21 mouse cellular contexts compared by ENCODE assay signal in the genomic region with DNA sequence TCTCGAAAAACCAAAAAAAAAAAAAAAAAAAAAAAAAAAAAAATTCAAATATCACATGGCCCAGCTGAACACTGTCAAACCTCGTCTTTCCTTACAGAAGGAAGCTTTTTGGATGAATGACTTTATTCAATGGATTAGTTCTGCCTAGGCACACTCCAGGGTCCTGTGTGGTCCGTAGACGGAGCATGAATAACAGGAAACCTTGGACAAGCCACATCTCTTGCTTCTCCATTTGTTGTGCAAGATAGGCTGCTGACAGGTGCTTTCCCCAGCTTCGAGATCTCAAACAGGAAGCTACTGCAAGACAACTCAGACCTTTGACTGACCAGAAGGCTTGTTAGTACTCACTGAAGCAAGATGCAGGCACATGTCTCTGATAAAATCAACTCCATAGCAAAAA. TPM values are rescaled to one million over a fixed set of nuclear protein-coding genes. Genes with fewer than 3 reads are reported as not detected.
DNase-seq lines count a peak whose midpoint lies in the region; ATAC-seq and TF ChIP-seq lines count a peak whose summit lies in the region.
"Had no signal": no experiment of that assay in that cellular context is flagged by ENCODE, and none has a peak within 500 bp of the region (broad histone marks: within the 10 kb centered on the region; RNA-seq: fewer than 3 reads in every experiment).

No protein-coding gene starts in this region.

- H3K4me2 ChIP-seq in intestine, embryonic 16.5 days (ENCODE audit: low read depth, low read length), result no peak overlapping the region
- H3K4me2 ChIP-seq in kidney, embryonic 14.5 days (replicated peaks; ENCODE audit: low read depth, low read length), result no peak overlapping the region
- H3K4me2 ChIP-seq: hindbrain, embryonic 13.5 days; limb, embryonic 15.5 days; midbrain, embryonic 11.5 days had no signal

- H3K36me3 ChIP-seq in megakaryocyte, embryonic 14.5 days (replicated peaks; ENCODE audit: low read length), result peaks cover 3% of the 10 kb centered on the region
- no peaks in the 10 kb centered on the region for H3K36me3 ChIP-seq in splenic B cell, adult 2 months (ENCODE audit: control insufficient read depth, insufficient read depth, low read length, poor library complexity, severe bottlenecking)
- H3K36me3 ChIP-seq in intestine, embryonic 16.5 days (ENCODE audit: control insufficient read depth, insufficient read depth, low read length), result 0 out of 2 replicates have a peak, but pooled peaks cover 5% of the 10 kb centered on the region
- no peaks in the 10 kb centered on the region for H3K36me3 ChIP-seq in kidney, embryonic 14.5 days (ENCODE audit: control insufficient read depth, insufficient read depth, low read length)
- H3K36me3 ChIP-seq: limb, embryonic 15.5 days had no signal

- peak; percentile 41 for DNase-seq in left cerebral cortex, postnatal 4 days
- DNase-seq in left cerebral cortex, adult 9 months (ENCODE audit: low spot score in 2 of 2), result no peak
- peak; percentile 36 for DNase-seq in brain, embryonic 14.5 days (ENCODE audit: low read depth)
- peak; percentile 55 for DNase-seq in splenic B cell, adult 2 months (ENCODE audit: low read depth, low spot score)
- DNase-seq: adrenal gland, postnatal 10 days; cerebellum, postnatal 14 days; gastrocnemius, postnatal 10 days; heart, adult 2 months; kidney, postnatal 10 days; lung, postnatal 10 days had no signal

- H3K4me3 ChIP-seq in megakaryocyte, embryonic 14.5 days (replicated peaks), result peak overlapping the region; percentile 28
- H3K4me3 ChIP-seq in intestine, embryonic 16.5 days (ENCODE audit: low read length), result no peak overlapping the region
- H3K4me3 ChIP-seq in kidney, embryonic 14.5 days (ENCODE audit: low read length), result no peak overlapping the region
- H3K4me3 ChIP-seq: erythroblast, embryonic 14.5 days; heart, adult 2 months; hindbrain, embryonic 13.5 days; layer of hippocampus, adult 2 months; limb, embryonic 15.5 days; myocyte had no signal

- no peak for ATAC-seq in intestine, embryonic 16.5 days
- no peak for ATAC-seq in kidney, embryonic 14.5 days (ENCODE audit: low FRiP score, low TSS enrichment)
- ATAC-seq: intestine, postnatal 0 days had no signal

- intact Hi-C loops in left cerebral cortex, postnatal 4 days (cut with DNase I), result no loop called here

- peaks cover 22% of the 10 kb centered on the region for H3K9me3 ChIP-seq in megakaryocyte, embryonic 14.5 days
- no peaks in the 10 kb centered on the region for H3K9me3 ChIP-seq in intestine, embryonic 16.5 days (ENCODE audit: control insufficient read depth, low read length)
- no peaks in the 10 kb centered on the region for H3K9me3 ChIP-seq in kidney, embryonic 14.5 days (ENCODE audit: control insufficient read depth, low read length)
- H3K9me3 ChIP-seq: hindbrain, embryonic 13.5 days; limb, embryonic 15.5 days had no signal

- H3K27me3 ChIP-seq in megakaryocyte, embryonic 14.5 days (replicated peaks), result peaks cover 15% of the 10 kb centered on the region
- H3K27me3 ChIP-seq in splenic B cell, adult 2 months (ENCODE audit: control insufficient read depth, insufficient read depth, low read length, poor library complexity, severe bottlenecking), result no peaks in the 10 kb centered on the region
- H3K27me3 ChIP-seq in intestine, embryonic 16.5 days (replicated peaks; ENCODE audit: control insufficient read depth, insufficient read depth, low read length), result no peaks in the 10 kb centered on the region
- no peaks in the 10 kb centered on the region for H3K27me3 ChIP-seq in kidney, embryonic 14.5 days (ENCODE audit: control insufficient read depth, insufficient read depth, low read length)
- H3K27me3 ChIP-seq: hindbrain, embryonic 13.5 days; limb, embryonic 15.5 days had no signal

- H3K9ac ChIP-seq in intestine, embryonic 16.5 days (ENCODE audit: low read depth, low read length), result no peak overlapping the region
- no peak overlapping the region for H3K9ac ChIP-seq in kidney, embryonic 14.5 days (ENCODE audit: low read depth, low read length)
- H3K9ac ChIP-seq: hindbrain, embryonic 13.5 days; limb, embryonic 15.5 days had no signal

- TF ChIP-seq CTCF in brain, embryonic 14.5 days (IDR thresholded peaks at IDR 0.05; ENCODE audit: borderline replicate concordance, extremely low read depth, insufficient read depth, insufficient read length), result no peak

- H3K4me1 ChIP-seq in megakaryocyte, embryonic 14.5 days, result peaks cover 27% of the 10 kb centered on the region
- H3K4me1 ChIP-seq in intestine, embryonic 16.5 days (ENCODE audit: control insufficient read depth, insufficient read depth, low read length), result no peaks in the 10 kb centered on the region
- no peaks in the 10 kb centered on the region for H3K4me1 ChIP-seq in kidney, embryonic 14.5 days (ENCODE audit: control insufficient read depth, insufficient read depth, low read length)
- H3K4me1 ChIP-seq: limb, embryonic 15.5 days had no signal

- WGBS in intestine, embryonic 16.5 days, result 65% methylated on average over 5 of the region's 5 CpGs
- 62% methylated on average over 5 of the region's 5 CpGs for WGBS in kidney, embryonic 14.5 days

- TF ChIP-seq POLR2A in brain, embryonic 14.5 days (IDR thresholded peaks at IDR 0.05; ENCODE audit: borderline replicate concordance, extremely low read depth, insufficient read depth, insufficient read length, poor library complexity, severe bottlenecking), result no peak

- H3K27ac ChIP-seq in intestine, embryonic 16.5 days (ENCODE audit: low read length), result no peak overlapping the region
- no peak overlapping the region for H3K27ac ChIP-seq in kidney, embryonic 14.5 days (ENCODE audit: low read depth, low read length)
- H3K27ac ChIP-seq: heart, adult 2 months; hindbrain, embryonic 13.5 days; layer of hippocampus, adult 2 months; limb, embryonic 15.5 days; stomach, postnatal 0 days had no signal

RNA-seq across cellular contexts. Expression of gene Epb41l4b, which starts 39.4 kb away (rescaled TPM):
- total RNA-seq in left cerebral cortex, postnatal 4 days (2021), result 1 to 10 TPM; 6.3 to 8.4 TPM
- polyA plus RNA-seq in brain, embryonic 14.5 days (2012; rRNA removed), result 5.3 and 8.7 TPM in 2 replicates
- polyA plus RNA-seq in megakaryocyte, embryonic 14.5 days (2012; ENCODE audit: insufficient read depth, low replicate concordance), result 0.46 TPM in 1 of 2 replicates, not detected in the other
- polyA plus RNA-seq in intestine, embryonic 16.5 days (2015; fragmentation: Nextera tagmentation; extraction: Ambion mirVana), result 13.9 and 16.6 TPM in 2 replicates
- polyA plus RNA-seq in kidney, embryonic 14.5 days (2014; fragmentation: Nextera tagmentation; extraction: Ambion mirVana), result 2.3 and 2.9 TPM in 2 replicates

Comparison
In these comparisons a context has a peak if more than half of its experiments do, and no peak if none do; other contexts are left out.
1. DNase-seq: peak in left cerebral cortex, postnatal 4 days (single experiment), brain, embryonic 14.5 days (single experiment) and splenic B cell, adult 2 months (single experiment); none in left cerebral cortex, adult 9 months (0 of 2).